Mouse (Mus musculus) T-helper 17 cell (primary cell): ENCODE results near the gene Mnd1.

ENCODE experiments used
- in situ Hi-C, 2 experiments: fragments of 300-600 bp; cut with MboI, MseI; formaldehyde crosslinking; loops; 1 replicate in 1 of 2; 2 replicates in 1 of 2; pipeline ENCODE4 v1.15.1; 2025; ENCODE audit warnings: high pct_unique_total_duplicates in 2 of 2

The Mnd1 gene

GRCm38 (mm10) chr3:84155558-84156006 lies at the start of gene Mnd1:
Gene Mnd1, minus strand, starts transcription at chr3:84155786.
- in situ Hi-C loops: no loop called here

DNA sequence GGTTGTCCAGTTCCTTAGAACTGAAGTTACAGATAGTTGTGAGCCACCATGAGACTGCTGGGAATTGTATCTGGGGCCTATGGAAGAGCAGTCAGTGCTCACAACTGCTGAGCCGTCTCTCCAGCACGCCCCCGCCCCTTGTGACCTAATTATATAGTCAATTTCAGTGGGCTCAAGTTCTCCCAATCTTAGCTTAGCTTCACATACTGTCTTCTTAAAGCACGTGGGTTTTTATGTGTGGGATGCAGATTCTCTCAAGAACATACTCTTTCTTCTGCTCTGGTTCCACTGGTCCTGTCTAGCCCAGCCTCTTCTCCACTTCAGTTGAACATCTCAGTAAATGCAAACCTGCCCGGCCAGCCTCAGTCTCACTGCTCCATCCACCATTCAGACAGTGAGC lies 49.1 kb upstream of the Mnd1 start:
- in situ Hi-C loops: no loop called here

- in situ Hi-C loops: no loop called here
Observed at GRCm38 (mm10) chr3:84200559-84201420, 45.2 kb upstream of the Mnd1 start.

DNA sequence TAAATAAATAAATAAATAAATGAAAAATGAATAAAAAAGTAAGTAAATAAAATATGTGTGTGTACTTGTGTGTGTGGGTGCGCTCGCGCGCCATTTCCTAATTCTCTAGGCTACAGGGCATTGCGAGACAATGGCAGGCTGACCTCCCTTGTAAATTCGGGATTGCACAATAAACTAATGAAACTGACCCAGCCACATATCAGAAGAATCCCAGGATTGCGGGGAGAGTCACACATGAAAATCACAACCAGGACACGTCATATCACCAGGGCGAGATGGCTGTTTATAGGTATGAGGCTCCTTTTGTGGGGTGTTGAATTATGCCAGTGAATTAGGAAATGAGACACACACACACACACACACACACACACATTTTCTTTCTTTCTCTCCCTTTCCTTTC lies 43.9 kb upstream of the Mnd1 start:
- in situ Hi-C loops: no loop called here

DNA sequence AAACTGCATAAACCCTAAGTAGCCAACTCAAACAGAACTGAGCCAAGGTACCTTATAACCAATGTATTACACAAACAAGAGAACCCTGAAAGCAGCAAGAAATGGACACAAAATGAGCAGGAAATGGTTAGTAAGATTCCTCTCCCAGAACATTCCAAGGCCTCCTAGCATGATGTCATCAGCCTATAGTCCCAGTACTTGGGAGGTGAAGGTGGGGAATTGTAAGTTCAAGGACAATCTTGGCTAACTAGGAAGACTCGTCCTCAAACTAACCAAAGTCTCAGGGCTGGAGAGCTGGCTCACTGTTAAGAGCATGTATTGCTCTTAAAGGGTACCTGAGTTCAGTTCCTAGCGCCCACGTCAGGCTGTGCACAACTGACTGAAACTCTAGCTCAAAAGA lies 42.6 kb upstream of the Mnd1 start:
- in situ Hi-C loops: no loop called here

GRCm38 (mm10) chr3:84193881-84194280 lies 38.3 kb upstream of the Mnd1 start:
- in situ Hi-C loops: no loop called here

GRCm38 (mm10) chr3:84191141-84191881 lies 35.7 kb upstream of the Mnd1 start:
- in situ Hi-C loops: no loop called here

DNA sequence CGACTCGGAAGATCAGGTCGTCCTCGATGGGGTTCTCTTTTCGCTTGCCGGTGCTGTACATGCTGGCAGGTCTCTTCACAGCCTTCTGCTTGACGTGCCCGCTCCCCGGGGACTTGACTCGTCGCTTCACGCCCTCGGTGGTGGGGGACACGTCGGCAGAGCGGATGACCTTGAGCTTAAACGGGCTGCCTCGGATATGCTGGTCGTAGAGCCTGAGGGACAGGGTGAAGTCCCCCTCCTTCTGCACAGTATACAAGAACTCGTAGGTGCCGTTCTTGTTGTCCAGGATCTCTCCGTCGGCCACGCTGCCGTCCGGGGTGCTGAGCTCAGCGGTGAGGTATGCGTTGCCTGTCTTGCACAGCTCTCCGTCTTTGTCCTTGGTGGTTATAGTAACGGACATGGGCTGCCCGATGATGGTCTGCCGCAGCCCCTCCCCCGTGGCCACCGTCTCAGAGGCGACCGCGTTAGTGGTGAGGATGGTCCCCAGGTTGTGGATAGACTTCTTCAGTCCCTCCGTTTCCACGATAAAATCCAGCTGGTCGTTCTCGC lies 35.0 kb upstream of the Mnd1 start:
- in situ Hi-C loops: no loop called here

DNA sequence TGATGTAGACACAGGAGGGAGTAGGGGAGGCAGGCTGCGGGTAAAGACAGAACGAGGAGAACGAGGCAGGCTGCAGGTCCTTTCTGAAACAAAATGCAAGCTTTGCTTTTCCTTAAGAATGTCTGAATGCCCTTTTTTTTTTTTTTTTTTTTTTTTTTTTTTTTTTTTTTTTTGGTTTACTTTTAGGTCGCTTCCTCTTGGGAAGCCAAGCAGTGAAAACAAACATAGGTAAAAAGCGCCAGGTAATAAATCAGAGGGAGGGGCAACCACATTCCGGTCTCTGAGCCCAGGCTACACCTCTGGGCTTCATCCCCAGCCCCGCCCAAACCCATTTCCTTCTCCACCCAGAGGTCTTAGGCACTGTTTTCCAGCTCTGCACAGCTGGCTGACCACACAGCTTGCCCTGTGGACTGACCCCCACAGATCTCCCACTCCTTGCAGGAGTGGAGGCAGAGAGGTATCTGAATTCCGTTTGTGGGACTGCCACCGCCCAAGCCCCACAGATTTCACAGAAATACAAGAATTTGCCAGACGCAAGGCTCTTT lies 34.1 kb upstream of the Mnd1 start:
- in situ Hi-C loops: no loop called here

DNA sequence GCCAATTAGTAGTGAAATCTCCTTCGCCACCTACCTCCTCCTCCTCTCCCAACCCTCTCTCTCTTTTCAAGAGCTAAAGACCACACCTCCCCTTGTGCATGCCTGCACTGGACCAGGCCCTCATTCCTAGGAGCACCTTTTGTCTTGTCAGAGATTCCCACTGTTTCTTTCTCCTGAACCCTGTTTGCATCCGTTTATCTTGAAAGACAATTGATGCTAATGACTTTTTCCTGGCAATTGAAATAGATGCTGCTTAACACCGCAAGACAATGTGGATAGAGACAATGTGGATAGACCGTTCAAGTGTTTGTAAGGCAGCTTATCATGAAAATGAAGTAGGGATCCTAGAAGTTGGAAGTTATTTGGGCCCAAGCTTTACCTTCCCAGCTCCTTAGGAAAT lies 26.1 kb upstream of the Mnd1 start:
- in situ Hi-C loops: no loop called here

DNA sequence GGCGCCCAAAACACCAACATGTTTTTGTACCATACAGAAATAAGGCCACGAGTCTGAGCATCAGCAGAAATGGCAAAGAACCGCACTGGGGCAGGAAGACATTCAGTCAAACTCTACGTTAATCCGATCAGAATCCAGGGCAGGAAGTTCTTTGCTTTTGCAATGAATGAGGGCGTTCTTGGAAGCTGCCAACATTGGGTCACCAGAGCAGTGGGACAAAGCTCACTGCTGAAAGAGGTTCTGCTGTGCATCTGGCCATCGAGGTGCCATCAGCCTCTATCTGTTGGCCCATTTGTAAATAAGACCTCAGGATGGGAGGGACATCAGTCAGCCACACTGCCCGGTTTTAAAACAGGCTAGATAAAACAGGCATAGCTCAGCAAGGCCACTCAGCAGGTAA lies 25.5 kb upstream of the Mnd1 start:
- in situ Hi-C loops: no loop called here

DNA sequence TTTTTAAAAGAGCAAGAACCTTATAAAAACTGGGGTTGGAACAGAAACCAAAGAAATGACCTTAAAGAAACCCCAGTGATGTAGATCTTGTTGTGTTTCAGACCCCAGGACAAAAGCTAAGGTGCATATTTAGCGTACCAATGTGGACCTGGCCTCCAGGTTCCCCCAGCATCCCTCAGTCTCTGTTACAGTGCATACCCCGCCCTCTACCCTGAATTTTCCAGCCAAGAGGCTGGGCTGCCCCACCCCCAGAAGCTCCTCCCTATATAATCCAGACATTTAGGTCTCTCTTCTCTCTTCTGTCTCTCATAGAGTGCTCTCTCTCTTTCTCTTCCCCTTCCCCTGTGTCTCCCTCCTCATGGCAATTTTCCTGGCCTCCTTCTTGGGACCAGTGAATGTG lies 24.7 kb upstream of the Mnd1 start:
- in situ Hi-C loops: no loop called here

- in situ Hi-C loops: loop anchor here (5.0 to 10.0 kb wide), 3 partner anchors 49 to 367 kb away; no protein-coding TSS in a partner anchor
Observed at GRCm38 (mm10) chr3:84177834-84178233, 22.2 kb upstream of the Mnd1 start.

GRCm38 (mm10) chr3:84175337-84176315 lies 20.0 kb upstream of the Mnd1 start:
- in situ Hi-C loops: loop anchor here (5.0 to 10.0 kb wide), 3 partner anchors 52 to 369 kb away; no protein-coding TSS in a partner anchor

DNA sequence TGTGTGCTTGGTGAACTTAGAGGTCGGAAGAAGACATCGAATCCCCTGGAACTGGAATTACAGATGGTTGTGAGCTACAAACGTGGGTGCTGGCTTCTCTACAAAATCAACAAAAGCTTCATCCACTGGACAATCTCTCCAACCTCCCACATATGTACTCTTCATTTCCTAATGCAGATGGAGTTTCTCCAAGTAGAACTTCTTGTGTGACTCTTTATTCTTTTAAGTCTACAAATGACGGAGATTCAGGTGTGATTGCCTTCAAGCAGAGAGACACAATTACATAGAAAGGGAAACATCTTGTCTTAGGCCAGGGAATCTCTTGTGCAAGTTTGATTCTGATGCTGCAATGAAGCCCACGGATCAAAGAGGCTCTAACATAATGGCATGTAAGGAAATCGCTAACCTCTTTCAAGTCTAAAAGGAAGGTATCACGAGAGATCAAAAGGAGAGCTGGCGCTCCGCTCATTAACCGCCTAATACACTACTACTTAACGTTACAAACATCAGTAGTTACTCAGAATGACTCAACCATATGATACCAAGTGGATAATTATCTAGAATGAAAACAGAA lies 18.1 kb upstream of the Mnd1 start, which contains the start of gene Gm6525:
Gene Gm6525 (plus strand): TSS at position 524 of the 574 bp plus-strand sequence.
- in situ Hi-C loops: loop anchor here in 1 of 2 experiments (5.0 to 10.0 kb wide), 2 partner anchors 139 to 371 kb away; no protein-coding TSS in a partner anchor

DNA sequence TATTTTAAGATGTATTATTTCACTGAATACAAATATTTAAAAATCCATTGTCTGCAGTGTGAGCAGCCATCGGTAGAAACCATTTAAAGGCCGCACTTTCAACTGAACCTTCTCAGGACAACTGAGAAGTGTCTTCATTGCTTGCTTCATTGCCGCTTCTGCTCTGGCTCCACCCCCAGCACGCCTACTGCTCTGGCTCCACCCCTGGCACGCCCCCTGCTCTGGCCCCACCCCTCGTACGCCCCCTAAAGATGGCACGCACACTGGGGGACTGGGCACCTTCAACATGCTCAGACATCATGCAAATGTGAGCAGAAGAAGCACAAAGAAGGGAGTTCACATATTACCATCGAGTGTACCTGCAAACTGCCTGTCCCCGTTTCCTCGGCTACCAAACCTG lies 16.8 kb upstream of the Mnd1 start:
- in situ Hi-C loops: loop anchor here in 1 of 2 experiments (5.0 to 10.0 kb wide), 2 partner anchors 140 to 372 kb away; no protein-coding TSS in a partner anchor

DNA sequence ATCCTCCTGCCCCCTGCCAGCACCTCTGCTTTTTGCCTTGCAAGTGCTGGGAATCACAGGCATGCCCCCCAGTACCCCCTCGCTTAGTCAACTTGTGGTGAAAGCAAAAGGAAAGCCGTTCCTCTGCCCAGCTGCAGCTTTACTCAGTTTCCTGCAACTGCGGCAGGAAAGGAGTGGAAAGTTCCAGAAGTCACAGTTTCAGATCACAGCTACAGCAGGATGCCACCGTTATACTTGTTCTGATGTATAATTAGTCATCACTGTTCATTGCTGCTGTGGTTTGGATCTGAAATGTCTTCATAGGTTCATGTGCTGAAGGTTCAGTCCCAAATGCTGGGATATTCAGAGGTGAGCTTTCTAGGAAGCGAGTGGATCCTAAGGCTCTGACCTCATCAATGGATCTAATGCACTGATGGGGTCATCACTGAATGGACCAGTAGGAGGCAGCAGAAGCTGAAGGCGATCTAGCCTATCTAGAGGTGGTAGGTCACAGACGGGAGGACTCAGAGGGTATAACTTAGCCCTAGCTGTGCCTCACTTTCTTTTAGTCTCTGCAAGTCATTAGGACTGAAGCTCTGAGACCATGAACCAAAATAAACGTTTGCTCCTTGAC lies 13.9 kb upstream of the Mnd1 start:
- in situ Hi-C loops: loop anchor here in 1 of 2 experiments (5.0 to 10.0 kb wide), 2 partner anchors 143 to 375 kb away; no protein-coding TSS in a partner anchor

- in situ Hi-C loops: no loop called here
Observed at GRCm38 (mm10) chr3:84168943-84169342, 13.4 kb upstream of the Mnd1 start.

DNA sequence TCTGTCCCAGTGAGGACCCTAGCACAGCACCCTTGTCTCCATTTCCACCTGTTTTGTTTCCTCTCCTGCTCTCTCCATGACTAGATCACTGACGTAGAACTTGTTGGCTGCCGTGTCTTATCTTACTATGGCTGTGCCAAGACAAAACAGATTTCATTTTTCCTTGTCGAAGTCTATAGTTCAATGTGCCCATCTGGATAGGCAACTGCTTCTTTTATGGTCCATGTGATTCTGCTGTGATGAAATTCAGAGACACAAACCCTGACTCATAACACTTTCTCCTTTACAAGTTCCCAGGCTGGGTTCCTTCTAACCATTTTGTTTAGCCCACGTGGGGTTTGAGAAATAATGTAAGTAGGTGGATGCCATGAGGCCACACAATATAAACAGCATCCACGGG lies 10.5 kb upstream of the Mnd1 start:
- in situ Hi-C loops: no loop called here

GRCm38 (mm10) chr3:84165391-84165790 lies 9.8 kb upstream of the Mnd1 start:
- in situ Hi-C loops: no loop called here
